Mouse (Mus musculus): ENCODE results near the gene Figla.

- no peak for TF ChIP-seq CTCF (IDR thresholded peaks at IDR 0.05; ENCODE audit: low read depth)
- TF ChIP-seq EP300 (IDR thresholded peaks at IDR 0.05; ENCODE audit: low read depth), result no peak
These were observed at the start of gene Figla for GRCm38 (mm10) chr6:86015871-86016270.

All from heart, postnatal 0 days (tissue).